Mouse (Mus musculus): ENCODE measurements at regions not wholly inside any gene's neighbourhood (a gene's known extent, or its start where the extent isn't known, plus 50 kb on each side); places are given as distances from the start of the nearest gene placed in this dataset.

DNA sequence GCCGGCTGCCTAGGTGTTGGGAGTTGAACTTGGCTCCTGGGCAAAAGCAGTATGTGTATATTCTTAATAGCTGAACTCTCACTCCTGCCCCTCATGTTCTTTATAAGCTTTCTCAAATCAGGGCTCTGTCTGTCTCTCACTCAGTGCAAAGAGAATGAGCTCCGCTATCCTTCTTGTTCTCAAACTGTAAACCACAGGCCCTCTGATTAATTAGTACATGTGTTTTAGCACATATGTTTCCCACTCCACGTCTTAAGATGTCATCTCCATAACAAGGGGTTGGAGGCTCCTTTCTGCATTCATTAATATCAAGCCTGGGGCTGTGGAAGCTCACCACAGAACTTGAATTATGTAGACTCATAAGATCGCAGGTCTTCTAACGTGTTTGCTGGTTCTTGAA, 104.7 kb downstream of the Nsun3 start:
- Histone ChIP-seq H3K79me2 (ENCODE audit: control insufficient read depth, insufficient read depth) (no peaks in the 10 kb centered on the region), H3ac (ENCODE audit: control insufficient read depth, insufficient read length, low read depth) (no peak overlapping the region), H3K36me3 (ENCODE audit: control insufficient read depth, insufficient read depth) (no peaks in the 10 kb centered on the region), H3K4me3 (ENCODE audit: insufficient read depth, poor library complexity, severe bottlenecking) (no peak overlapping the region), H3K79me3 (ENCODE audit: low read depth) (no peaks in the 10 kb centered on the region), H3K27me3 (ENCODE audit: control insufficient read depth, insufficient read depth, insufficient read length) (no peaks in the 10 kb centered on the region)
- TF ChIP-seq MYOD1 (IDR thresholded peaks at IDR 0.05; ENCODE audit: control insufficient read depth, insufficient read length, low read depth), result no peak
- TF ChIP-seq CTCF (IDR thresholded peaks at IDR 0.05; ENCODE audit: control insufficient read depth, insufficient read depth, insufficient read length), result no peak
- no peak for TF ChIP-seq CEBPB (IDR thresholded peaks at IDR 0.05; ENCODE audit: low read depth)
- no peak for TF ChIP-seq USF1 (IDR thresholded peaks at IDR 0.05; ENCODE audit: low read depth)
- no peak for TF ChIP-seq MAX (IDR thresholded peaks at IDR 0.05)
- TF ChIP-seq FOSL1 (IDR thresholded peaks at IDR 0.05; ENCODE audit: insufficient read depth, low read length, poor library complexity, severe bottlenecking), result no peak
- no peak for TF ChIP-seq MYOG (IDR thresholded peaks at IDR 0.05; ENCODE audit: control insufficient read depth, extremely low read depth, insufficient read length)

DNA sequence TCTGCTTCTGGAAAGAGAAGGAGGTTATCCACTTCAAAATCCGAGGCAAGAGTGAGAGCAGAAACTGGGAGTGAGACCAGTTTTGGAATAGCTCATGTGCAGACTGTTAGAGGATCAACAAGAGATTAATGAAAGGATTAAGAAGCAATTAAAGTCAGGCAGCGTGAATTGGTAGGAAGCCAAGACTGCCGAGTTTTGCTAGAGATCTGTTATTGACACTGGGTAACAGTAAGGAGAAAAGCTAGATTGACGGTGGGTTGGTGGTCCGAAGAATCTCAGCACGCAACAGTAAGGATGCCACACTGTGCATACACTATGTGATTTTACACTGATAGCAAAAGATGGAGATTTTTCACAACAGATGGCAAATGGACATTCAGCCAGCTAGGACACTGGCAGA, 109.8 kb downstream of the Nsun3 start:
- no peaks in the 10 kb centered on the region for H3K79me2 ChIP-seq (ENCODE audit: control insufficient read depth, insufficient read depth)
- TF ChIP-seq MYOD1 (IDR thresholded peaks at IDR 0.05; ENCODE audit: control insufficient read depth, insufficient read length, low read depth), result no peak
- TF ChIP-seq CEBPB (IDR thresholded peaks at IDR 0.05; ENCODE audit: low read depth), result no peak
- no peak for TF ChIP-seq MYOG (IDR thresholded peaks at IDR 0.05; ENCODE audit: control insufficient read depth, extremely low read depth, insufficient read length)
- no peak overlapping the region for H3K4me3 ChIP-seq (ENCODE audit: insufficient read depth, poor library complexity, severe bottlenecking)
- no peak overlapping the region for H3ac ChIP-seq (ENCODE audit: control insufficient read depth, insufficient read length, low read depth)
- no peaks in the 10 kb centered on the region for H3K36me3 ChIP-seq (ENCODE audit: control insufficient read depth, insufficient read depth)
- H3K79me3 ChIP-seq (ENCODE audit: low read depth), result no peaks in the 10 kb centered on the region
- no peaks in the 10 kb centered on the region for H3K27me3 ChIP-seq (ENCODE audit: control insufficient read depth, insufficient read depth, insufficient read length)

DNA sequence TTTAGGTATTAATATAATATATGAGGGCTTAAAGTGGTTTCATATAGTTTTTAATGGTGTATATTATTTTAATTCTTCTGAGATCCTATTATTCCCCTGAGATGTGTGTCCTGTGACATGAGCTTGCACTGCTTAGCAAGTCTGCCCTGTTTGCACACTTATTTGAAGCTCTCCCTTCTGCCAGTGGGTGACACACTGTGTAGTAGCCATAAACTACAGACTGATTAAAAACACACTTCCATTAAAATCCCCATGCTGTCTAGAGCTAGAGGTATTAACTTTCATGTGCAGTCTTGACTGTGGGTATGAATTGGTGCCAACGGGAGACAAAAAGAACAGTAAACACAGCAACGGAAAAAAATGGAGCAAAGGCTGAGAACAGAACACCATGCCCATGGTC, 129.2 kb downstream of the Nsun3 start:
- Histone ChIP-seq H3K4me3 (ENCODE audit: insufficient read depth, poor library complexity, severe bottlenecking) (no peak overlapping the region), H3K36me3 (ENCODE audit: control insufficient read depth, insufficient read depth) (no peaks in the 10 kb centered on the region), H3K79me3 (ENCODE audit: low read depth) (no peaks in the 10 kb centered on the region), H3ac (ENCODE audit: control insufficient read depth, insufficient read length, low read depth) (no peak overlapping the region), H3K79me2 (ENCODE audit: control insufficient read depth, insufficient read depth) (no peaks in the 10 kb centered on the region), H3K27me3 (ENCODE audit: control insufficient read depth, insufficient read depth, insufficient read length) (no peaks in the 10 kb centered on the region)
- TF ChIP-seq MYOD1 (IDR thresholded peaks at IDR 0.05; ENCODE audit: control insufficient read depth, insufficient read length, low read depth) (no peak), MAX (IDR thresholded peaks at IDR 0.05) (no peak), CTCF (IDR thresholded peaks at IDR 0.05; ENCODE audit: control insufficient read depth, insufficient read depth, insufficient read length) (no peak), MYOG (IDR thresholded peaks at IDR 0.05; ENCODE audit: control insufficient read depth, extremely low read depth, insufficient read length) (no peak), CEBPB (IDR thresholded peaks at IDR 0.05; ENCODE audit: low read depth) (no peak), USF1 (IDR thresholded peaks at IDR 0.05; ENCODE audit: low read depth) (no peak), FOSL1 (IDR thresholded peaks at IDR 0.05; ENCODE audit: insufficient read depth, low read length, poor library complexity, severe bottlenecking) (no peak)

DNA sequence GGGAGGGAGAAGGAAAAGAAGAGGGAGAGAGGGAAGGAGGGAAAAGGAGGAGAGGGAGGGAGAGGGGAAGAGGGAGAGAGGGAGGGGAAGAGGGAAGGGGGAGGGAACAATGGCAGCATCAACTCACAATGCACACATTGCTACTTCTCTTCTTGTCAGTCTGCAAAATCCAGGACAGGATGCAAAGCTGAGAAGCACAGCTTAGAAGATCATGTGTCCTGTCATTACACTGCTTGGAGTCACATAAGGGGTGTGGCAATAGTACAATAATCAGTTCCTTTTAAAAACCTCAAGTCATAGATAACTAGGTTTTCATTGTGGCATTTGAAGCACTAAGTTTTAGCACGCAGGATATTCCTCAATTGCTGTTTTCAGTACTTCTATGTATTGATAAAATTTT, 132.2 kb downstream of the Nsun3 start:
- TF ChIP-seq USF1 (IDR thresholded peaks at IDR 0.05; ENCODE audit: low read depth) (no peak), MYOG (IDR thresholded peaks at IDR 0.05; ENCODE audit: control insufficient read depth, extremely low read depth, insufficient read length) (no peak), CTCF (IDR thresholded peaks at IDR 0.05; ENCODE audit: control insufficient read depth, insufficient read depth, insufficient read length) (no peak), MYOD1 (IDR thresholded peaks at IDR 0.05; ENCODE audit: control insufficient read depth, insufficient read length, low read depth) (no peak), FOSL1 (IDR thresholded peaks at IDR 0.05; ENCODE audit: insufficient read depth, low read length, poor library complexity, severe bottlenecking) (no peak), MAX (IDR thresholded peaks at IDR 0.05) (no peak), CEBPB (IDR thresholded peaks at IDR 0.05; ENCODE audit: low read depth) (no peak)
- no peak overlapping the region for H3K4me3 ChIP-seq (ENCODE audit: insufficient read depth, poor library complexity, severe bottlenecking)
- no peak overlapping the region for H3ac ChIP-seq (ENCODE audit: control insufficient read depth, insufficient read length, low read depth)
- H3K36me3 ChIP-seq (ENCODE audit: control insufficient read depth, insufficient read depth), result no peaks in the 10 kb centered on the region
- no peaks in the 10 kb centered on the region for H3K79me2 ChIP-seq (ENCODE audit: control insufficient read depth, insufficient read depth)
- no peaks in the 10 kb centered on the region for H3K27me3 ChIP-seq (ENCODE audit: control insufficient read depth, insufficient read depth, insufficient read length)
- H3K79me3 ChIP-seq (ENCODE audit: low read depth), result no peaks in the 10 kb centered on the region

DNA sequence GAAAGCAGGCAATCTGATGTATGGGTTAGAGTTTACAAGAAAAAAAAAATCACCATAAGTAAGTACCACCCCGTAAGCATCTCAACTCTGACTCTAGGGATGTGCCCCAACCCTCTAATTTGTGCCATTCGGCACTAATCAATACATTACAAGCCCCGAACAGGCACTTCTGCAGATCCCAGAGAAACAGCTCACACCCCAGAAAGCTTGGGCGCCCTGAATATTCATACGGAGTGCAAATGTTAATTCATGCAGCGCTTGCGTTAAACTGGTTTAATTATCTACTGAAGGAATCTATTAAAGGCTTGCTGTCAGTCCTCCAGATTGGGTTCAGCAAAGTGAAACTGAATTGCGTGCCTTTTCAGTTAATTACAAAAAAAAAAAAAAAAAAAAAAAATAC, 132.8 kb downstream of the Nsun3 start:
- Histone ChIP-seq H3K79me3 (ENCODE audit: low read depth) (no peaks in the 10 kb centered on the region), H3K36me3 (ENCODE audit: control insufficient read depth, insufficient read depth) (no peaks in the 10 kb centered on the region), H3K27me3 (ENCODE audit: control insufficient read depth, insufficient read depth, insufficient read length) (no peaks in the 10 kb centered on the region), H3ac (ENCODE audit: control insufficient read depth, insufficient read length, low read depth) (no peak overlapping the region), H3K79me2 (ENCODE audit: control insufficient read depth, insufficient read depth) (no peaks in the 10 kb centered on the region), H3K4me3 (ENCODE audit: insufficient read depth, poor library complexity, severe bottlenecking) (no peak overlapping the region)
- TF ChIP-seq MAX (IDR thresholded peaks at IDR 0.05), result no peak
- no peak for TF ChIP-seq CTCF (IDR thresholded peaks at IDR 0.05; ENCODE audit: control insufficient read depth, insufficient read depth, insufficient read length)
- no peak for TF ChIP-seq CEBPB (IDR thresholded peaks at IDR 0.05; ENCODE audit: low read depth)
- no peak for TF ChIP-seq MYOG (IDR thresholded peaks at IDR 0.05; ENCODE audit: control insufficient read depth, extremely low read depth, insufficient read length)
- TF ChIP-seq MYOD1 (IDR thresholded peaks at IDR 0.05; ENCODE audit: control insufficient read depth, insufficient read length, low read depth), result no peak
- no peak for TF ChIP-seq FOSL1 (IDR thresholded peaks at IDR 0.05; ENCODE audit: insufficient read depth, low read length, poor library complexity, severe bottlenecking)
- no peak for TF ChIP-seq USF1 (IDR thresholded peaks at IDR 0.05; ENCODE audit: low read depth)

DNA sequence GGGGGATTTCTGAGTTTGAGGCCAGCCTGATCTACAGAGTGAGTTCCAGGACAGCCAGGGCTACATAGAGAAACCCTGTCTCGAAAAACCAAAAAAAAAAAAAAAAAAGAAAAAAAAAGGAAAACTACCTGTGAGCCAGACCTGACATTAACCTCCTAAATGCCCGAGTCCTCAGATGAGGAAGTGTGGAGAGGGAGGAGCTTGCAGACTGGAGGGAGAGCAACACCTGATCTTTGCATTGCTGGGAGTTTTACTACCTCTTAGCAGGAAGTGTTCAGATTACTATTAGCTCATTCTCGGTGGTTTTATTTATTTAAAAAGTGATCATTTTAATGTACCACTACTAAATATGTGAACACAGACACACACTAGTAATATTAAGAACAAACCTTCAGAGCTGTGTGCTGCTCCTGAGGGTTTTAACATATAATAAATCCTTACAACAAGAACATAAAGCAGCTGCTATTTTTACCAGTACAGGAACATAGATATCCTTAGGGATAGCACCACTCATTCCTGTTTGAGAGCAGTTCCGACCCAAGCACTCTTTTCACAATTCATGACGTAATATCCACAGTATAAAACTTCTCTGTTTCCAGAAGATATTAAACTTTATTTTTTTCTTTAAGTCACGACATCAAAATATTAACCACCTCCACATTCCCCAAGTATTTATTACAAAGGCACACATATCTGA, 133.7 kb downstream of the Nsun3 start:
- H3K79me3 ChIP-seq (ENCODE audit: low read depth), result no peaks in the 10 kb centered on the region
- TF ChIP-seq FOSL1 (IDR thresholded peaks at IDR 0.05; ENCODE audit: insufficient read depth, low read length, poor library complexity, severe bottlenecking) (no peak), MYOG (IDR thresholded peaks at IDR 0.05; ENCODE audit: control insufficient read depth, extremely low read depth, insufficient read length) (no peak), MAX (IDR thresholded peaks at IDR 0.05) (no peak), MYOD1 (IDR thresholded peaks at IDR 0.05; ENCODE audit: control insufficient read depth, insufficient read length, low read depth) (no peak), CEBPB (IDR thresholded peaks at IDR 0.05; ENCODE audit: low read depth) (no peak), USF1 (IDR thresholded peaks at IDR 0.05; ENCODE audit: low read depth) (no peak), CTCF (IDR thresholded peaks at IDR 0.05; ENCODE audit: control insufficient read depth, insufficient read depth, insufficient read length) (no peak)
- no peak overlapping the region for H3ac ChIP-seq (ENCODE audit: control insufficient read depth, insufficient read length, low read depth)
- H3K36me3 ChIP-seq (ENCODE audit: control insufficient read depth, insufficient read depth), result no peaks in the 10 kb centered on the region
- no peak overlapping the region for H3K4me3 ChIP-seq (ENCODE audit: insufficient read depth, poor library complexity, severe bottlenecking)
- no peaks in the 10 kb centered on the region for H3K79me2 ChIP-seq (ENCODE audit: control insufficient read depth, insufficient read depth)
- no peaks in the 10 kb centered on the region for H3K27me3 ChIP-seq (ENCODE audit: control insufficient read depth, insufficient read depth, insufficient read length)

All from C2C12 (cell line).